Mouse (Mus musculus) thymus, adult 2 months (tissue): ENCODE measurements around the gene Cacna1d.

Source experiments
- CTCF ChIP-seq: fragments of 200-500 bp; IDR thresholded peaks from 2 replicates; pipeline ENCODE4 v1.5.1; 2012; ENCODE audit warnings: mild to moderate bottlenecking, control low read depth, low read length, moderate library complexity, borderline replicate concordance; ENCODE audit not compliant: control insufficient read depth, poor library complexity, insufficient read depth; ENCODE audit errors: extremely low read depth
- POLR2A ChIP-seq: fragments of 200-500 bp; IDR thresholded peaks from 2 replicates; pipeline ENCODE4 v1.6.1; 2012; ENCODE audit warnings: mild to moderate bottlenecking, low read length, control low read depth, moderate library complexity; ENCODE audit not compliant: control insufficient read depth, poor library complexity, insufficient read depth; ENCODE audit errors: extremely low read depth

- TF ChIP-seq CTCF (no peak), POLR2A (no peak)
These were observed 357.6 kb downstream of the Cacna1d start for GRCm38 (mm10) chr14:30133684-30134083.
